Mouse (Mus musculus) right cerebral cortex, postnatal 25 days (tissue): ENCODE measurements around the gene Myh13.

Source experiments
- DNase-seq: peaks from one replicate; pipeline ENCODE4 v3.0.0; 2022

Myh13 gene

DNA sequence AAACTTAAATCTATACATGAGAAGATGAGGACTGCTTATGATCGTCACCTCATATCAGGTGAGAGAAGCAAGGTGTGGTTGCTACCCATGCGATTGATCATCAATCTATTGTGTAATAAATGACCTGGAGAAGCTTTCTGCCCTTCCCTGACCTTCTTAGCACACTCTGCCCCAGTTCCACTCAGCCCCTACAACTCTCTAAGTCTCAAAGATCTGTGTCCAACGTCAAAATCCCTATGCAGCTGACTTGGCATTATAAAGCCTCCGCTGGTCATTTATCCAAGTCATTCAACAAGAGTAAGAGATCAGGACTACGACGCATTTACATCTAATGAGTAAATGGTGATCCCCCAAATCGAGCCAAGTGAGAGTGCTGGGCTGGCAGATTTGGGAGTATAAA is at the start of gene Myh13:
Gene Myh13 (plus strand): TSS at position 301 of the 400 bp plus-strand sequence.
- no peak for DNase-seq

DNA sequence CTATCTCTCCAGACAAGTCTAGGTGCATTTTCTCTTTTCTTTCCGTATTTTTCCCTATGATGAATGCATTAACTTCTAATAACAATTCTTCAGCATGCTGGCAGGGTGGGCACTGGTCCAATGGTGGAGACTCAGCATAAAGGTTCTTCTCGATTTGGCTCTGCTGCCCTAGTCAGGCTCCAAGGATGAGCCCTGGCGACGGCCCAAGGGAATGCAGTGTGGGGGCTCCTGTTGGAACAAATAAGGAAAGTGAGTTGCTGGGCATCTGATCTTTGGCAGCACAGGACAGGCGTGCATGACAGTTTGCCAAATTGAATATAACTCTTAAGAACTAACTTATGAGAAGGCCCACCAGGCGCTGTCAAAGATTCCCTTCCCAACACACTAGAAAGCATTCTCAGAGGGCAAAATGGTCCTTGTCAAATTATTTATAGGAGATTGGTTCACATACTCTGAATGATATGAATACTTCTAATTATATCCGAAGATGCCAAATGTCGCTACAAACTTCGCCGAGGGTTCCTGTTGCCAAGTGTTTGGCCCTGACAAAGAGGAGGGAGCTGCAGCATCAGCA is 44.8 kb upstream of the Myh13 start, which contains the start of gene Myh8:
Gene Myh8 (plus strand): TSS at position 524 of the 574 bp plus-strand sequence.
- DNase-seq, result no peak

DNA sequence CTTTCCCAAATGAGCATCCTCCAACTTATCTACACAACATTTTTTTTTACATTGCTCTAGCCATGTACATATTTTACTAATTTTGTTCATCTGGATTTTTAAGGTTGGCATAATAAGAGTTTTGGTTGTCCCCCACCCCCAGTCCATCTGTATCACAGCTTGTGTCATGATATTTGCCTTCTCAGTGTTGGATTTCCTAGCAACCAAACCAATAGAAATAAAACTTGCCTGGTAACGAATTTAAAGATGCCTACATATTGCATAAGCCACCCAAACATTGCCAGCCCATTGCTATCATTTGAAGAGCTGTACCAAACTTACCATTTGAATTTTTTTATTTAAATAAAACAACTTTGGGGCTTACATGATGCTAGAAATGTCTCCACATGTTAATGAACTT is 28.0 kb upstream of the Myh13 start:
- no peak for DNase-seq

DNA sequence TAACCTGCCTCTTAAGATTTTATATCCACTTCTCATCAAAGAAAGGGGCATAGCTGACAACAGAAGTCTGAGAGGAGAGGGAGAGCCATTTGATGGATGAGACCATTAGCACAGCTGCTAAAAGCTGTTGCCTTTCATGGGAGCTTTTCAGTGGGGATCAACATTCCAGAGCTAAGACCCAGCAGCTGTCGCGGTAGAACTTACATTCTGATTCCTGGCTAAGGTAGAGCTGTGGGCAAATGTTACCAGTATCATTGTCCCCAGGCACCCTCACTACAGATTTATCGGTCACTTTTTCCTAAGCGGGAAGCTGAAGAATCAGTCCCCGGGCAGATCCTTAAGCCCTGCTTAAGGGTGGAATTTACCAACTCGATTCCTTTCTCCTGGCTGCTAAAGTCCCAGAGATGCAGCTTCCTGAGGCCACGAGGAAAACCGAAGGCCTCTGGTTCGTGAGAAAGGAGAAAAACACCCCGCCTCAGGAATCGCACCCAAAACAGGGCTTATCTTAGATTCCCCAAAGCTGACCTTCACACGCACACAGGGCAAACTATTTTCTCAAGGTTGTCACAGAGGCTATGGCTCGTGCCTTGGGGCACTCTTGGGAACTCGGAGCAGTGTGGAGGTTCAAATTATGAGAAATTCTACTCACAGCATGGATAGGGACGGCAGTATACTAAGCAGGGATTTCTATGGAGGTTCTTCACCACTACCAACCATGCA is 7.6 kb upstream of the Myh13 start:
- no peak for DNase-seq

DNA sequence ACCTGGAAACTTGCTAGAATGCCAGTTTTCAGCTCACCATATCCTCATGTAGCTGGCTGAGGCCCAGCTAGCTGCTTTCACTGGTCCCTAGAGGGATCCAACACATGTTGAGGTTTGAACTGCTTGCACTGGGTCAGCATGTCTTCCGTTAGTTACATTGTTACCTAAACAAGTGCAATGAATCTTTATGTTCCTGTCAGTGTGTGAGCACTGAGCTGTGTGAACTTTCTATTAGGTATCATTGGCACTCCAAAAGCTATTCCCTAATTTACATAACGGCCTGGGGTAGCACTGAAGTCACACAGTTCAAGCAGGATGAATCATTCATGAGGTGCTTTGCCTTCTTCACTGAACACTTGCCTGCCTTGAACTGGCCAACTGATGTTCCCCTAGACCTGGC is 5.1 kb downstream of the Myh13 start:
- DNase-seq, result no peak

DNA sequence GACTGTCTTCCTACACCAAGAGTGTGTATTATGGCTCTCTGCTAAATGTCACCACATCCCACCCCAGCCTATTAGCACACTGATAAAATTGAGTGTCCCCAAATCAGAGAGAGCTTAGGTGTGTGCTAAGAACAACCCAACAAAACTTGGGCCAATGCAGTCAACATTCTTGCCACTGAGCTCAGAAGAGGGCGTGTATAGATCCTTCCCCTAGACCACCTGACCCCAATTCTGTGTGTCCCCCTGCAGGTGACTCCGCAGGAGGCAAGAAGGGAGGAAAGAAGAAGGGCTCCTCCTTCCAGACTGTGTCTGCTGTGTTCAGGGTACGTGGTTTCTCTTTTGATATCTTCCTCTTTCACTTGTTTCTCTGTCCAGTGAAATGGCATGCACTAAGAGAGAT is 23.1 kb downstream of the Myh13 start:
- DNase-seq, result no peak

DNA sequence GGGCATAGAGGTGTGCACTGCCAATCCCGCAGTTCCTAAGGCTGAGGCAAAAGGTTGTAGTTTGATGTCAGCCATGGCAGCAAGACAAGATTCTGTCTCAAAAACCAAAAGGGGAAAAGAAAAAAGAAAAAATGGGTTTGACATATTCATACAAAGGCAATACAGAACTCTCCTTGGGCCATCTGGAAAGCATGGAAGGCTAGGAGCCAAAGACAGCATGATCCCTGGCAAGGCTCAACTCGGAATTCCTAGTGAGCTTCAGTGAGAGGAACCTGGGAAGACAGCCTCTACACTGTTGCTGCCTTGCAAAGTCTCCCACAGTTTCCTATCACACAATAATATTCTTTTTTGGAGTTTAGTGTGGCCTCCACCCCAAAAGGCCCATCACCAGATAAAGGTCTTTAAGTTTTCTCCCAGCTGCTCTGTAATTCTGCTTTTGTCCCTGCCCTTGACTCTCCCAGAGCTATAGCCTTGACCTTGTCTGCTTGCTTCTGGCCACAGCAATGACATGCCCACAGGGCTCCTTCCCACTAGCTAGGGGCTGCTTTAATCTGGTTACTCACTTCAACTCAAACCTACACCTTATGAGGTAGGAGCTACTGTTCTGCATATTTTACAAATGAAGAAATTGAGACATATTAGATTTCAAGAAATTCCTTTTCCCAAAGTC is 23.9 kb downstream of the Myh13 start:
- DNase-seq, result no peak

DNA sequence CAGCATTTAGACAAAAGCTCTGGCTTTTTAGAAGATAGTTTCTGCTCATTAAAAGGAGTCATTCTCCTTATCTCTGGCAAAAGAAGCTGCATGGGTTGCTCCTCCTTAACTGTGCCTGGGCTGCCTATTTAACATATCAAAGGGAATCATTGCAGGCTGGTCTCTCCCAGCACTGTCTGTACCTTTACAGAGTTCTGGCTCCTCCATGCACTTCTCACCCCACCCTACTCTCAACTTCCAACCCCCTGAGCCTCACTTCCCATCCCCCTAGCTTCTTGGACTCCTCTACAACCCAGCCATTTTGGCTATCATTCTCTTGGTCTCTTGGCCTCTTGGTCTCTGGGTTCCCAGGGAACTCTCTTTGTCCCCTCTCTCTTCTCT is 24.4 kb downstream of the Myh13 start:
- DNase-seq, result no peak

DNA sequence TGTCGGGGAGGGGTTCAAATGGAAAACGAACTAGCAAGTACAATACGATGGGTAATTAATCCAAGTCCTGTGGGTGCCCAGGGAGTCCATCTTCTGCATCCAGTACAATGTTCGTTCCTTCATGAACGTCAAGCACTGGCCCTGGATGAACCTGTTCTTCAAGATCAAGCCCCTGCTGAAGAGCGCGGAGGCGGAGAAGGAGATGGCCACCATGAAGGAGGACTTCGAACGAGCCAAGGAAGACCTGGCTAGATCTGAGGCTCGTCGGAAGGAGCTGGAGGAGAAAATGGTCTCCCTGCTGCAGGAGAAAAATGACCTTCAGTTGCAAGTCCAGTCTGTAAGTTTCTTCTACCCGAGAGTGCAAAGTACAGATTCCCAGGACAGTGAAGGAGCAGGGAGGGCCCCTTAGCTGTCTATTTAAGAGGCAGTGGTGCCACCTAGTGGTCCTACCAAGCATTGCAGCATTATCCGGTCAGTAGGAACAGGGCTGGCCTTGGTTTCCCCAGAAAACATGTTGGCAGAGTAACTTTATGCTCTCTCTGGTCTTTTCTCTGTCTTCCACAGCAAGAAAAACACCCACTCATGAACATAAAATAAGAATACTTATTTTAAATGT is 28.8 kb downstream of the Myh13 start:
- DNase-seq, result peak; percentile 72

DNA sequence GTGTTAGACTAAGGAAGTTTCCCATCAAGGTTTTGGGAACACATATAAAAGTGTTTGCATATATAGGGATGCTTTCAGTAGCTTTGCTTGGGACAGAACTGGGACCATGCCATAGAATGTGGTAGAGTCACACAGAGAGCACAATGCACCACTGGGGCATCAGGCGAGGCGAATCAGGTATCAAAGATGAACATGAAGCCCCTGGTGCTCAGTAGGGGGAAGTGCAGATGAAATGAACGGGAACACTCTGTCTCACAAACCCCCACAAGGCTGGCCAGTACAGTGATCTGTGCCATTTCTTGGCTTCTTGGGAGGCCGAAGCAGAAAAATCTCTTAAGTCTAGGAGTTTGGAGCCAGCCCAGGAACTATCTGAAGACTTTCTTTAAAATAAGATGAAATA is 31.6 kb downstream of the Myh13 start:
- no peak for DNase-seq

DNA sequence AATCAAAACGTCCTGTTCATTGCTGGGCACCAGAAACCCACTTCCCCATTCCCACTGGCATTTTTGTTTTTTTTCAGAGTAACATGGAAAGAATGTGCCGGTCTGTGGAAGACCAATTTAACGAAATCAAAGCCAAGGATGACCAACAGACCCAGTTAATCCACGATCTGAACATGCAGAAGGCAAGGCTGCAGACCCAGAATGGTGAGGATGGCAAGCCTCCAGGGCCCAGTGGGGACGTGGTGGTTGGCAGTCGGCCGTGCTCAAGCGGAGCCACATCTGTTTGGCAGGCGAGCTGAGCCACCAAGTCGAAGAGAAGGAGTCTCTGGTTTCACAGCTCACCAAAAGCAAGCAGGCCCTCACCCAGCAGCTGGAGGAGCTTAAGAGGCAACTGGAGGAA is 36.6 kb downstream of the Myh13 start:
- no peak for DNase-seq

DNA sequence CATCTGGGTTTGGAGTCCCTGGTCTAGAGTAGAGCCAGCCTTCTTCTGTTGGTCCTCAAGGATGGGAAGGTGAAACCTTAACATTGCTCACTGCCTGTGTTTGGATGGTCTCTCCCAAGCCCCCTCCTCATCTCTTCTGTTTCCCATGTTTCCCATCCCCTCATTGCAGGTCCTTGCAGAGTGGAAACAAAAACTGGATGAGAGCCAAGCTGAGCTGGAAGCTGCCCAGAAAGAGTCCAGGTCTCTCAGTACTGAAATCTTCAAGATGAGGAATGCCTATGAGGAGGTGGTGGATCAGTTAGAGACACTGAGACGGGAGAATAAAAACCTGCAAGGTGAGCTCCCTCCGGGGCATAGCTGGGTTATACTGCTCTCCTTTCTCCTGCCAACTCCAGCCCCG is 40.8 kb downstream of the Myh13 start:
- no peak for DNase-seq

DNA sequence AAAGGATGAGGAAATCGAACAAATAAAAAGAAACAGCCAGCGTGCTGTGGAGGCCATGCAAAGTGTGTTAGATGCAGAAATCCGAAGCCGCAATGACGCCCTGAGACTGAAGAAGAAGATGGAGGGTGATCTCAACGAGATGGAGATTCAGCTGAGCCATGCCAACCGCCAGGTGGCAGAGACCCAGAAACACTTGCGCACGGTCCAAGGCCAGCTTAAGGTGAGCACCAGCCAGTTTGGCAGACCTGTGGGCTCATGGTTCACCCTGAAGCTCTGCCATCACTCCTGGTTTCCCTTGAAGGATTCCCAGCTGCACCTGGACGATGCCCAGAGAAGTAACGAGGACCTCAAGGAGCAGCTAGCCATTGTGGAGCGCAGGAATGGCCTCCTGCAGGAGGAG is 43.1 kb downstream of the Myh13 start:
- DNase-seq, result no peak

DNA sequence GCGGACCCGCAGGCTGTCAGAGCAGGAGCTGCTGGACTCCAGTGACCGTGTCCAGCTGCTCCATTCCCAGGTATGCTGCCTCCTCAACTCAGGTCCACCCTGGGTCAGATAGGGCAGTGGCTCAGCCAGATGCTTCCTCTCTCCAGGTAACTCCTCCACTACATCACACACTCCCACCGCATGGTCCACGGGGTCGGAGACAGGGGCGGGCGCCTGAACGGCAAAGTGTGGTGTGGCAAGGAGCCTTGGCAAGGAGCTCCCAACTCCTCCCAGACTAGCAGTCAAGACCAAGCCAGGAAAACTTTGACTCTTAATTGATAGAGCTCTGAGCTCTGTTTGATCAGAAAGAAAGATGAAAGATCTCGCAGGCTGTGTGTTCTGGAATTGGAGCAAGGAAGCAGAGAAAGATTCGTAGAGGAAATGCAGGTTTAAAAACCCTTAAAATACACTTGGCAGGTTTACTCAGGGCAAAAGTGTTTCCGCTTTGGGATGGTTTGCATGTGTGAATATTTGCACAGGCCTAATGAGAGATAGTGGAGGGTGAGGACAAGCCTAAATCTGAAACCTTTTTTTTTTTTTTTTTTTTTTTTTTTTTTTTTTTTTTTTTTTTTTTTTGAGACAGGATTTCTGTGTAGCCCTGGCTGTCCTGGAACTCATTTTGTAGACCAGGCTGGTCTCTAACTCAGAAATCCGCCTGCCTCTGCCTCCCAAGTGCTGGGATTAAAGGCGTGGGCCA is 43.7 kb downstream of the Myh13 start:
- DNase-seq, result no peak

DNA sequence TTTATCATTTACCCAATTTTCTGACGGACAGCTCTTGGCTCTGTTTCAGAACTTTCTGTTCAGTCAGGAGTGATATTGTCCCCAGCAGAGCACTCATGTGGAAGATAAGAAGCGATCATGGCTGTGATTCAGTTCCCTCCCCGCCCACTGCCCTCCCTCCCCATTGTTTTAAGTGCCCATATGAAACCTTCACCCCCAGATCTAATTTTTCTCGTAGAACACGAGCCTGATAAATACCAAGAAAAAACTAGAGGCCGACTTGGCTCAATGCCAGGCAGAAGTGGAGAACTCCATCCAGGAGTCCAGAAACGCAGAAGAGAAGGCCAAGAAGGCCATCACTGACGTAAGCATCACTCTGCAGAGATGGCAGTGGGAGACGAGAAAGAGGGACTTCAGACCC is 45.5 kb downstream of the Myh13 start:
- DNase-seq, result no peak

DNA sequence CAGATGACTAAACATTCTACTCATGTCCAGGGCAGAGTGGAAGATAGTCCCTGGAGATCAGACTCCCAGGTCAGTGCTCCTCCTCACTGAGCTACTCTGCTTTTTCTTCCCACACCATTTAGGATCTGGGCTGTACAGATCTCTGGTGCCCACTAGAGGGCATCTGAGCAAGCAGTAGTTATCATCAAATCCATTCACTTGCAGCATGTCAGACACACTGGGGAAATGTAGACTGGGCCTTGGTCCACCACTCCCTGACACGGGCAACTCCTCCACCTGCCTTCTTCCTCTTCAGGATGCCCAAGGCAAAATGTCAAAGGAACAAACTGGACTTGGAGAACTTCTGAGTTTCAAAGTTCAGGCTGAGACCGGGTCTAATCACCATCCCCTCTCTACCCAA is 51.9 kb downstream of the Myh13 start:
- DNase-seq, result no peak

DNA sequence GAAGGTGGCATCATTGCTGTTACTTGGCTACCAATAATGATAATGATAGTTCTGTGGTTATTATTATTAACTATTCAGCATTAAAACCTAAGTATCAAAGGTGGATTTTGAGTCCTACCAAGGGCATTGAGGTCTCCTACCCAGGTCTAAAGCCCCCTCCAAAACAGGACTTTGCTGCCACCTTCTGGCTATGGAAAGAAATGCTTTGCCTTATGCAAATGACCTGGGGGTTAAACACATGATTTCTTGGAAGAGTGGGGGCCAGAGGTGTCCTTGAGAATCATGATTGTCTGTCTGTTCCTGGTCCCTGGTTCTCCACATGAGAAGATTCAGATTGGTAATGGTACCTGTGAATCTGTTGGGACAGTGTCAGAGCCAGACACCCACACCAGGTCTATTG is 54.9 kb downstream of the Myh13 start:
- no peak for DNase-seq

DNA sequence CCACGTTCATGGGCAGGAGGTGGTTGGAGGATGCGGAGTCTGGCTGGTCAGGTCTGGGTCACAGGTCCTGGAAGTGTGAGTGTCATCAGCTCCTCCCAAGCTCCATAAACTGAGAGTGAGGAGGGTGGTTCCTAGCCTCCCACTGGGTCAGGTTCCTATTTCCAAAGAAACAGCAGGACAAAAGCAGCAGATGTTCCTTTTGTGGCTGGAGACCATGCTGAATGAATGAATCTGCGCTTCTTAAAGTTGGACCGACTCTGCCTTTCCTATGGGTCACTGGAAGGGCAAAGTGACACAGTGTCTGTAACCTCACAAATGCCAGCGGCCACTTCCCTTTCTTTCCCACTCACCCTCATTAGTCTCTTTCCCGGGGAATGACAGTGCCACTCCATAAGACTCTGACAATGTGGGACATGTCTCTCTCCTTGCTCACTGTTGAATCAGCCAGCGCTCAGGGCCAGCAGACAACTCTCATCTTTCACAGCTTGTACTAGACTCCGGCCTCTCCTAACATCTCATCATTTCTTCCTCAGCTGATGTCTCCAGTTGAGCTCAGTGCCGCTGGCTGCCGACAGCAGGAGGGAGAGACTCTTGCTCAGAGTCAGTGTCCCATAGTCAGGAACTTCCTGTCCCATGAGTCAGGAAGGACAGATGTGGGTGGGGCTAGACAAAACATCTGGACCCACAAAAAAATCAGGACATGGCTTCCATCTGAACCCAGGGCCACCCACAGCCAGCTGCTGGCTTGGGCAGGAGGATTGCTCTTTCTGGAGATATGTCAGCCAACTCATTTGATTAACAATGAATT is 58.4 kb downstream of the Myh13 start:
- no peak for DNase-seq

DNA sequence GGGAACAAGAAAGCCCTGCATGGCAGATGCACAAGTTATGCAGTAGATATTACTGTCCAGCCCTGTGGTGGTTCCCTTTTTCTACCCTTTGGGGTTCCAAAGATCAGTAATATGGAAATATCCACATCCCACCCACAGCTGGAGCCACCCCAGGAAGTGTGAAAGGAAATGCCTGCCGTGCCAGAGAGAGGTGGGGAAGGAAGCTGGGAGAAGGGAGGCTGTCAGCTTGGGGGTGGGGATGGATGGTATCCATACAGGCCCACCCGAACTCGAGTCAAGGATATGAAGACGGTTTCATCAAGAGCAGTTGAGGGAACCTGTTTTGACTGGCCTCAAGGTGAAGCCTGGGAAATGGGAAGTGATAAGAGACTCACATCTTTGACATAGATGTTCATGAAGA is 60.4 kb downstream of the Myh13 start:
- no peak for DNase-seq

DNA sequence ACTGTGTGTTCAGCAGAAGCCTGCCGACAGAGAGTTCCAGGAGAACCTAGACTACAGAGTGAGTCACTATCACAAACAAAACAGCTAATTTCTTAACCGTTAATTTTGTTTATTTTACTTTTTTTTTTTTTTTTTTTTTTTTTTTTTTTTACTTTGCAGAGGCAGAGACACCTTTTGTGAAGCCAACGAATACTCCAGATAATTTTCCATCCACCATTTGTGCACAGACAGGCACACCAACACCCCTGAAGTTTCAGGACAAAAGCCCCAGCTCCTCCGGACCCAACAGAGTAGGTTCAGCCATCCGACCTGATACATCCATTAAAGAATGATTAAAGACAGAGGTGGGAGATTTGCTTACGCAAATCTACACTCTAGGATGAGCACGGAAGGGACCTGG is 63.2 kb downstream of the Myh13 start:
- no peak for DNase-seq

DNA sequence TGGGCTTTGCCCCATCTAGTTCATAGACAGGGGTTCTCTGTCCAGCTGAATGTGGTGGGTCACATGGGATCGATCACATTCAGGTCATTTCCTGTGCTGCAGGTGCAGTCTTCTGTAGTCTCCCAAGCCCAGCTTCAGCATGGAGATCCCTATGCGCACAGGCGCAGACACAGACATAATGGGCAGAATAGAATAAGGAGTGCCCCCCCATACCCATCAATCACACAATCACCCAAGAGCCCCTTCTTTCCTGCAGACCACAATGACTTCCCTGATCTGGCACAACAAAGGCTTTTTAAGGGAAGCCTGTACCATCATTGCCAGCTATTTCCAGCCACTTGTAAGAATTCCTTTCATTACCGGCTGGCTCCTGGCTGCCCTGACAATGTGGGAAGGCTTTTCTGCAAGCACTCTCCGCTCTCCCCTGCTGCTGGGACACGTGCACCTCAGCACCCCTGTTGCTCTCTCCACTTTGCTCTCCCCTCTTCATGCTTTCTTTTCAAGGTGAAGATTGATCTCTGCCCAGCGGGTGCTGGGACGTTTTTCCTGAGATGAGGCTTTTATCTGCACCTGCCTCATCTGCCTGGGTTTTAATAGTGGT is 65.5 kb downstream of the Myh13 start:
- no peak for DNase-seq
